Mouse (Mus musculus) telencephalon, adult 2 months (tissue): ENCODE data around the gene Piwil1.
A peak's percentile ranks its signal among the peaks of the same experiment; 100 is the strongest.

Experiments
- DNase-seq: peaks from one replicate; pipeline ENCODE4 v3.0.0-alpha.2; 2011; ENCODE audit warnings: low read depth, low spot score

Gene Piwil1

DNA sequence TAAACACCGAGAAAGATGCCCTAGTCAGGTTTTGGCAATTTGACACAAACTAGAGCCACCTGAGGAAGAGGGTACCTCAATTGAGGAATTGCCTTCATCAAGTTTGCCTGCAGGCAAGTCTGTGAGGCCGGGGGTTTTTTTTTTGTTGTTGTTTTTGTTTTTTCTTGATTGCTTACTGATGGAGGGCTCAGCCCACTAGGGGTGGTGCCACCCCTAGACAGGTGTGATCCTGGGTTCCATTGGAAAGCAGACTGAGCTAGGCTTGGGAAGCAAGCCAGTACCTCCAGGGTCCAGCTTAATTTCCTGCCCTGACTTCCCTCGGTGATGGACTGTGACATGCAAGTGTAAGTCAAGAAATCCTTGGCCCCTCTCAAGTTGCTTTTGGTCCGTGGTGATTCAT lies at the start of gene Piwil1:
Gene Piwil1, plus strand, starts transcription at position 301 of the 400 bp plus-strand sequence.
- DNase-seq = no peak

DNA sequence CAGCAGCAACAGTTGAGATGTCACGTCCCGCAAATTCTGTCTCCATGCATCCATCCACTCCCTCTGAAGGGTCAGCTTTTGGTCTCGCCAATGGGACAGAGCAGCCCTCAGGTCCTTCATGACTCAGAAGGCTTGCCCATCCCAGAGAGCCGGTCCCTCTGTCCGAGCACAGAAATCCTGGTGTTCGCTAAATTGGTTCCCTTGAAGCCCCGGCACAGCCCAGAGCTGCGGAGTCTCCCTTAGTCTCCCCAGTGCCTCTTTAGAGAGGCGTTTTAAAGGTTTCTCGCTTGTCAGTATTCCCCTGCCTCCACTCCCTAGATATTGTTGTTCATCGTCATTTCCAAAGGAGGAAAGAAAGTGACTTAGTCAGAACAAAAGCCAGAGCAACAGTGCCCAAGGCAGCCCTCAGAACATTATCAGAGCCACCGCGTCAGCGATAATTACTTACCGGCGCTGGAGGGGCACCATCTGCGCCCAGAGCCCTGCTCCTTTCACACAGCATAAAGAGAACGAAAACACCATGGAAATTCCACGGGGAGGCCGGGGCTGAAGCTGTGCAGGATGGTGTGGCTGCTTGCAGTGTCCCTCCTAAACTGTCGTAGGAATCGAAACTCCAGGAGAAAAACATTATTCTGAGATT lies 45.7 kb upstream of the Piwil1 start:
- DNase-seq = no peak

- peak; percentile 77 for DNase-seq
Observed at GRCm38 (mm10) chr5:128660101-128660500, 42.2 kb upstream of the Piwil1 start.

DNA sequence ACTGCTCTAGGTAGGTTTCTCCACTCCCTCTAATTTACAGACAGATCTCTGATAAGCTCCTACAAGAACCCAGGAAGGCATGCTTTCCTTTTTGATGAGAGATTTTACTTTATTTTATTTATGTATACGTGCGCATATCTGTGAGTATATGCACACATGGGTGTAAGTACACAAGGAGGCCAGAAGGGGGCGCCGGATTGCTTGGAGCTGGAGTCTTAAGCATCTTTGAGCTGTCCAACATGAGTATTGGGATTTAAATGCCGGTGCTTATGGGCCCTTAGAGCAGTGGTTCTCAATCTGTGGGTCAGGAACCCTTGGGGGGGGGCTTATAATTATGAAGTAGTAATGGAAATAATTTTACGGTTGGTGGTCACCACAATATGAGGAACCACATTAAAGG lies 39.4 kb upstream of the Piwil1 start:
- no peak for DNase-seq

DNA sequence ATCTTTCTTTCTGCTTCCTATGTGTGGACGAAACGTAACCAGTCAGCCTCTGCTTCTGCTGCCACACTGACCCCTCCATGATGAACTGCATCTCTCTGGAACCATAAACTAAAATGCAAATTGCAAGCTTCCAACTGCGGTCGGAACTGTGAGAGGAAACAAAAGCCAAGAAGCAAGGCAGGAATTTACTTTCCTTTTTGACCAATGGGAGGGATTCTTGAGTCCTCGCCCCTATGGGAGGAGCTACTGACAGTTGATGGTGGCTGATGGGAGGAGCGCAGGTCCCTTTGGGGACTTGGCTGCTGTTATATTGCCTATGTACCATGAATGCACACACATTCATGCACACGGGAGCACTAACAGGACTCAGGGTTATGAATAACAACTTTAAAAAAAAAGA lies 38.3 kb upstream of the Piwil1 start:
- DNase-seq = no peak

DNA sequence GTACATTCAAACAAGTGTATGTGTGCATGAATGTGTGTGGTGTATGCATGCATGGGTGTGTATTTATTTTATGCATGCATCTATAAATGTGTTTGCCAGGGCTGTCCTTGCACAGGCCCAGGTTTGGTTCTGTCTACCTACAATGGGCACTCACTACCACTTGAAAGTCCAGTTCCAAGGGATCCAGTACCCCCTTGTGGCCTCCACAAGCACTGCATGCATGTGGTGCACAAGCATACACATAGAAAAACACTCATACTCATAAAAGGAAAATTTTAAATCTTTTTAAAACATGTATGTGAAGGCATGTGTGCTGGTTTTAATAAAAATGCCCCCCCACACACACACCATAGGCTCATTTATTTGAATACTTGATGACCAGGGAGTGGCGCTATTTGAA lies 37.3 kb upstream of the Piwil1 start:
- DNase-seq = no peak

- DNase-seq = peak; percentile 8
Observed at GRCm38 (mm10) chr5:128667303-128667702, 35.0 kb upstream of the Piwil1 start.

GRCm38 (mm10) chr5:128674124-128674523 lies 28.2 kb upstream of the Piwil1 start:
- DNase-seq = no peak

DNA sequence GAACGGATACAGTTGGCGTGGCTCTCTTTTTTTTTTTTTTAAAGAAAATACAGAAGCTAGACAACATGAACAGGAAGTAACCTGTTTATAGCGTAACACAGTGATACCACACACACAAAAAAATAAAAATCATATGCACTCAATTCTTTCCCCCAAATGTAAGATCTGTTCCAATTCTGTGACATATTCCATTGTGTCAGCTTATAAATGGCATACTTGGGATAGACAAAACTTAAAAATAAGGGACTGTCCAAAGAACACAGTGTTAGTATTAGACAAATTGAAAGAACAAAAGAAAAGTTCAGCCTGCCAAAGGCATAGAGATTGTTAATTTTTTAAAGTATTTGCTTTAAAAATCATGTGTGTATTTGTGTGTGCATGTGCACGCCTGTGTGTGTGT lies 25.0 kb upstream of the Piwil1 start:
- DNase-seq = no peak

GRCm38 (mm10) chr5:128677861-128678260 lies 24.5 kb upstream of the Piwil1 start:
- DNase-seq = no peak

DNA sequence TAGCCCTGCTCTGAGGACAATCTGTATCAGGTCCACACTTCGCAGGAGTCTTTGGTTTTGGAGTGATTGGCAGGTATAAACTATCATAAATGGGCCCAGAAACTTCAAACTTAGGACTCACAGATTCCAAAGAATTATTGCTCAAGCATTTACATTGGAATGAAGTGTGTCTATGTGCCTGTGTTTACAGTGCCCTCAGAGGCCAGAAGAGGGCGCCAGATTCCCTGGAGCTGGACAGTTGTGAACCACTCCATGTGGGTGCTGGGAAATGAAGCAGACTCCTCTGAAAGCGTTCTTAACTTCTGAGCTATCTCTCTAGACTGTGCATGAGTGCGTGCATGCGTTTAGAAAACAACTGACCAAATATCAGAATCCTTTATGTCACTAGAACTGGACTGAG lies 20.9 kb upstream of the Piwil1 start:
- DNase-seq = no peak

DNA sequence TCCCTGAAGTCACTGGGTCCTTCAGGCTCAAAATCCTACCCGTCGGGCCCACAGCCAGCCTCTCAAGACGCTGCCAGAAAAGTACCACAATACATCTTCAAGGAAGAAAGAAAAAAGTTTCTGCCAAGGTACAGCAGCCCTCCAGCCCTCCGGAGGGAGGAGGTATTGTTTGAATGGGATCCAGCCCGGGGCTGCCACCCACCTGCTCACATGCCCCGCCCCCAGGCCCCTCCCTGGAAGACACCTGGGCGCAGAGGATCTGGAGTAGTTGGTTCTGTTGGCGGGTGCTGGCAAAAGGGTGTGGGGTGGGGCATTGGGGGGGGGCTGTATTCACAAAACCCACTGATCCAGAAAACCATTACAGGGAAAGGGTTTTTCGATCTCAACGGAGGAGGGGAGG lies 18.1 kb upstream of the Piwil1 start:
- no peak for DNase-seq

GRCm38 (mm10) chr5:128684621-128685020 lies 17.7 kb upstream of the Piwil1 start:
- no peak for DNase-seq

- no peak for DNase-seq
Observed at GRCm38 (mm10) chr5:128687139-128687538, 15.2 kb upstream of the Piwil1 start.

DNA sequence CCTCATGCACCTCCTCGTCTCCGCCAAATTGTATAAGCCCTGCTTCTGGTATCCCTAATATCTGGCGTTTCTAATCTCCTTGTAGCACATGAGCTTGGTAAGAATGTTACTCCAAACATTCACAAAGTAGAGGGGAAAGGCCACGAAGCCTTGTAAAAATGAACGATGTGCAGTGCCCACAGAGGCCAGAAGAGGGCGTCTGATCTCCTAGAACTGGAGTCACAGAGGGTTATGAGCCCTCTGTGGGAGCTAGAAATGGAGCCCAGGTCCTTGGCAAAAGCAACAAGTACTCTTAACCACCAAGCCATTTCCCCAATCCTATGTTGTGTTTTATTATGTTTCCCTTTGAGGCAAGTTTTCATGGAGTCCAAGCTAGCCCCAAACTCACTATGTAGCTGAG lies 8.2 kb upstream of the Piwil1 start:
- no peak for DNase-seq

GRCm38 (mm10) chr5:128694611-128695325 lies 7.6 kb upstream of the Piwil1 start:
- no peak for DNase-seq

DNA sequence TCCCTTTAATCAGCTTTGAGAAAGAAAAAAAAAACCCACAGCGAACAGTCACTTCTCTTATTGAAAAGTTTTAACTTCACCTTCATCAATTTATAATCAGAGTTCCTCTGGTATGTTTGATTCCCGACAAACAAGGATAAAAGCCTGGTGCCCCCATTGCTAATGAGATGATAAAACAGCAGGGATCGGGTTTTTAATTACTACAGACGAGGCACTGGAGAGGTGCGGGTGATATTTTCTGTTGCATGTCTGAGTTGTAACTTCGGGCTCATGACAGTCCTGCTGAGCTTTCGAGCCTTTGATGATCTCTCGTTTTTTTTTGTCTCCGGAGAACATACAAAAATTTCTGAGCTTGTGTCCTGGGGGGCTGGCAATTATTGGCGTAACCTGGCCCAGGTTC lies 5.5 kb upstream of the Piwil1 start:
- no peak for DNase-seq

- DNase-seq = no peak
Observed at GRCm38 (mm10) chr5:128700716-128701115, 1.6 kb upstream of the Piwil1 start.

GRCm38 (mm10) chr5:128703688-128704087 lies 1.4 kb downstream of the Piwil1 start:
- no peak for DNase-seq

DNA sequence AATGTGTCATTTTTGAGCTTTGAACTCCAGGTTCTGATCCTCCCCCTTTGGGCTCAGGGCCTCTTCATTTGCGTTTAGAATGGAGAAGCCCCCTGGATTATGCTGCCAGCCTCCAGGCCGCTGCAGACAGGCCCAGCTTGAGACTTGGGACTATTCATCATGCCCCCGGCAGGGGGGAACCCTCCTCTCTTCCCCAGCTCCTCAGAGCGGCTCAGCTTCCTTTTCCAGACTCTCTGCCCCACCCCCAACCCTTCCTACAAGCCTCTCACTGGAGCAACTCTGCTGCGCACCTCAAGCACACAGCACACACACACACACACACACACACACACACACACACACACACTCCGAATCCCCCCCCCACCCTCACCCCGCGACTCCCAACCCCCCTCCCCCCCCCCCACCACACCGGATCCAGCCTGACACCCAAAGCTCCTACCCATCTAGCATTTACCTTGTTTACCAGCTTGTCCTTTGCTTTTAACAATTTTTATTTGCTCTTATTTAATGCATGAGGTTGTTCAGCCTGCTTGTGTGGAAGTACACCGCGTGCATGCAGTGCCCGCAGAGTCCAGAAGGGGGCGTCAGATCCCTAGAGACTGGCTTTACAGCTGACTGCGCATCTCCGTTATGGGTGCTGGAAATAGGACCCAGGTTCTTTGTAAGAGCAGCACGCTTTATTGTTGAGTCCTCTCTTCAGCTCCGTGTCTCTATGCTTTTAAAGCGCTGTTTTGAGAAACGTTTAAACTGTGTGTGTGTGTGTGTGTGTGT lies 2.0 kb downstream of the Piwil1 start:
- no peak for DNase-seq

- DNase-seq = no peak
Observed at GRCm38 (mm10) chr5:128706467-128706866, 4.1 kb downstream of the Piwil1 start.

DNA sequence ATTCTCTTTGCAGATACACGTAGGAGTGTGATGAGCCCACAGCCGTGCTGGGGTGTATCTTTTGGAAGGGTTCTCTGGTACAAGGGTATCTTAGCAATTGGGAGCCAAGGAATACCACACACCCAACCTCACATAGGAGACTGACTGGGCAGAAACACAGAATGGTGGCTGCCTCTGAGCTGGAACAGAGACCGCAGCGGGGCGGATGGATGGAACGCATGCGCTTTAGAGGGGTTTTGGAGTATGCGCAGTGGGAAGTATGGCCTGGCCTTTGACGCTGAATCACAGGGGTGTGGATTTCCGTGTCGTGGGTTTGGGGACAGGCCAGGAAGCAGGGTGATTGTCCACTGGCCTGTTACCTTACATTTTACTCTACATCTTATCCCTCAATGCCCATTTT lies 4.9 kb downstream of the Piwil1 start:
- DNase-seq = no peak

GRCm38 (mm10) chr5:128708929-128709328 lies 6.6 kb downstream of the Piwil1 start:
- DNase-seq = no peak
